Mouse (Mus musculus): ENCODE measurements around the gene Tmem174. TPM values are rescaled to one million over a fixed set of nuclear protein-coding genes. Genes with fewer than 3 reads are reported as not detected.

Gene Tmem174
- polyA plus RNA-seq, 1 experiment from 2014 or later, result not detected

DNA sequence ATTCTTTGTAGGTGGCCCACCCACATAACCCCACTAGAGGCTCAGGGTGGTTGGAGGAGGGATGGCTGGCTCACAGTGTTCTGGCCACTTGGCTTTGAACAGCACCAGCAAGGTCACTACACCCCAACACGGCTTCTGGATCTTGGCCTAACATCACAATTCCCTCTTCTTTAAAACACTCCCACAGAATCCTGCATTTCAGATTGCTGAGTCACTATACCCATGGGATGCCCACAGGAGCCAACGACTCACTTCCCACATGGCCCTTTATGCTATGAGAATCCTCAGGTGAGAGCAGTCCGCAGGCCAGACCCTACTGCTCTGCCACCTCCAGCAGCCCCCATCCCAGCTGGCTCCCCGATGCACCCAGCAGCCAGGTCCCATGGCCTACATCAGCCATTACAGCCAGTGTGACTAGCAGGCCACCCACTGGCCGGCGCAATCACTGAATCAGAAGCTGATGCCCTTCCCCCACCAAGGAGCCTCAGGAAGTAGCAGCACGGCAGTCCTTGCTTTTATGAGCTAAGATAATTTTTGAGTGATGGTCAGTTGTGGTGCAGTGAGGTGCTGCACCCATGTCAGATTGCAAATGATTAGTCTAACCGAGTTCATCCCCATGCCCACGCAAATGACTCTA, 4.8 kb downstream of the Tmem174 start:
- H3K4me2 ChIP-seq, result no peak overlapping the region
- H3K27ac ChIP-seq (replicated peaks), result no peak overlapping the region
- no peak overlapping the region for H3K9ac ChIP-seq
- ATAC-seq (ENCODE audit: insufficient read depth), result no peak
- no peaks in the 10 kb centered on the region for H3K36me3 ChIP-seq (replicated peaks)
- 58% methylated on average over 9 of the region's 9 CpGs for WGBS (ENCODE audit: insufficient replicate concordance)
- H3K4me1 ChIP-seq (replicated peaks), result no peaks in the 10 kb centered on the region
- peaks cover 7% of the 10 kb centered on the region for H3K27me3 ChIP-seq
- H3K4me3 ChIP-seq (replicated peaks), result no peak overlapping the region
- H3K9me3 ChIP-seq (replicated peaks), result no peaks in the 10 kb centered on the region

DNA sequence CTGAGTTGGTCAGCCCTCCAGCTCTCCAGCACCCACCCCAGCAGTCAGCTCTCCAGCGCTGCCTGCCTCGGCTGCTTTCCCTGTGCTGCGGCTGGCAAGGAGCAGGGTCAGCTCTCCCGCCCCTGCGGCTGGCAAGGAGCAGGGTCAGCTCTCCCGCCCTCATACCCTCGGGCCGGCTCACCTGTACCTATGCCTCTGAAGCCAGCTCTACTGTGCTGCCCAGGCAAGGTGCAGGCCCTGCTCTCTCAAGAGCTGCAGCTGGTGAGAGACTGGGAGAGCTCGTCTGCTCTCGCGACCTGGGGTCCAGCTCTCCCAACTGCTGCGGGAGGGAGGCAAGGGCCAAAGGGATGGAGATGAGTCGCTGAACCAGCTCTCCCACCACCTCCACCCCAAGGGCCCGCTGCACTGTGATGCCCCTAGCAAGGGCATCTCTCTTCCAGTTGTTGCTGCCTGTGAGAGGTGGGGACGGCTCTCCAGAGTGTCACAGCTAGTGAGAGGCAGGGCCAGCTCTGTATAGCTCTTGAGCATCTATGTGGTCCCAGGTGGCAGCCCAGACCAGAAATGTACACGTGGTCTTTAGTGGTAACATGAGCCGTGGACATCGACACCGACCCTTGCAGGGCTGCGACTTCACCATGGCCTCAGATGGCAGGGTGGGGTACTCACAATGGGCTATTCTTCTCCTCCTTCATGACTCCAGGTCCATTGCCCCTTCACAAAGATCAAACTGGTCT, 5.9 kb downstream of the Tmem174 start:
- no peak overlapping the region for H3K27ac ChIP-seq (replicated peaks)
- 61% methylated on average over 20 of the region's 20 CpGs for WGBS (ENCODE audit: insufficient replicate concordance)
- no peaks in the 10 kb centered on the region for H3K36me3 ChIP-seq (replicated peaks)
- no peak for ATAC-seq (ENCODE audit: insufficient read depth)
- H3K4me3 ChIP-seq (replicated peaks), result no peak overlapping the region
- 0 out of 2 replicates have a peak, but pooled peaks cover 2% of the 10 kb centered on the region for H3K27me3 ChIP-seq
- no peak overlapping the region for H3K4me2 ChIP-seq
- no peaks in the 10 kb centered on the region for H3K9me3 ChIP-seq (replicated peaks)
- no peaks in the 10 kb centered on the region for H3K4me1 ChIP-seq (replicated peaks)
- H3K9ac ChIP-seq, result no peak overlapping the region

DNA sequence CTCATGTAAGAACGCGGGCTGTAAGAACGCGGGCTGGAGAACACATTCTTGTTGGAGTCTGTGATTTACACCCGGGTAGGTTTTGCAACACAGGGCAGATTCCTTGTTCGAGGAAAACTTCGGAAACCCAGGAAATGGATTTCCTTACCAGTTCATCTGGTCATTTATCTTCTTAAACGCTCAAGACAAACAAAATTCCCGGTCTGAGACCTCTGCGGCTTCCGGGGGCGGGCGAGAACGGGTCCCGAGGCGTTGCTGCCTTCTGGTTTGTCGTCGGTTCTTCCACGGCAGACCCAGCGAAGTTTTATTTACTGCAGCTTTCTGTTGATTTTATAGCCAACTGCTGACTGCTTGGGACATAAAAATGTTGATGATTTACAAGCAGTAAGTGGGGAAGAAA, 10.5 kb downstream of the Tmem174 start:
- no peak overlapping the region for H3K4me3 ChIP-seq (replicated peaks)
- no peak overlapping the region for H3K4me2 ChIP-seq
- H3K4me1 ChIP-seq (replicated peaks), result no peaks in the 10 kb centered on the region
- 62% methylated on average over 20 of the region's 20 CpGs for WGBS (ENCODE audit: insufficient replicate concordance)
- ATAC-seq (ENCODE audit: insufficient read depth), result no peak
- no peak overlapping the region for H3K27ac ChIP-seq (replicated peaks)
- H3K27me3 ChIP-seq, result no peaks in the 10 kb centered on the region
- H3K9me3 ChIP-seq (replicated peaks), result no peaks in the 10 kb centered on the region
- no peak overlapping the region for H3K9ac ChIP-seq
- H3K36me3 ChIP-seq (replicated peaks), result no peaks in the 10 kb centered on the region

DNA sequence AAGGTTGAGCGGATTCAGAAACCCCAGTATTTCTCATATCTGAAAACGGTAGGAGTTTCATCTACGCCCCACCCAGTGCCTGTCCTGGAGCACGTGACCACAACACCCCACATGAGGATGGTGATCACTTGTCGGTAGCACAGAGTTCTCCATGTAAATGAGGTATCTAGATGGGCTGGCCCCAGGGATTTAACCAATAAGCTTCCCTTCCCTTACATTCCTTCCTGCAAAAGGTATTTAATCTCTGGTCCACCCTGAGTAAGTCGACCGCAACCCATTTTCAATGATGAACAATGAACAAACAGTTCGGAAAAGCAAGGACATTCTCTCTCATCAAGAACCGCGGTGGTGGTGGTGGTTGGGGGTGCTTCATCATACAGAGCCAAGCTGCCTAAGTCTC, 12.7 kb downstream of the Tmem174 start:
- Histone ChIP-seq H3K4me3 (replicated peaks) (no peak overlapping the region), H3K27ac (replicated peaks) (no peak overlapping the region), H3K27me3 (no peaks in the 10 kb centered on the region), H3K9ac (no peak overlapping the region), H3K36me3 (replicated peaks) (no peaks in the 10 kb centered on the region), H3K4me1 (replicated peaks) (no peaks in the 10 kb centered on the region), H3K9me3 (replicated peaks) (no peaks in the 10 kb centered on the region), H3K4me2 (no peak overlapping the region)
- no peak for ATAC-seq (ENCODE audit: insufficient read depth)
- 70% methylated on average over 10 of the region's 10 CpGs for WGBS (ENCODE audit: insufficient replicate concordance)

DNA sequence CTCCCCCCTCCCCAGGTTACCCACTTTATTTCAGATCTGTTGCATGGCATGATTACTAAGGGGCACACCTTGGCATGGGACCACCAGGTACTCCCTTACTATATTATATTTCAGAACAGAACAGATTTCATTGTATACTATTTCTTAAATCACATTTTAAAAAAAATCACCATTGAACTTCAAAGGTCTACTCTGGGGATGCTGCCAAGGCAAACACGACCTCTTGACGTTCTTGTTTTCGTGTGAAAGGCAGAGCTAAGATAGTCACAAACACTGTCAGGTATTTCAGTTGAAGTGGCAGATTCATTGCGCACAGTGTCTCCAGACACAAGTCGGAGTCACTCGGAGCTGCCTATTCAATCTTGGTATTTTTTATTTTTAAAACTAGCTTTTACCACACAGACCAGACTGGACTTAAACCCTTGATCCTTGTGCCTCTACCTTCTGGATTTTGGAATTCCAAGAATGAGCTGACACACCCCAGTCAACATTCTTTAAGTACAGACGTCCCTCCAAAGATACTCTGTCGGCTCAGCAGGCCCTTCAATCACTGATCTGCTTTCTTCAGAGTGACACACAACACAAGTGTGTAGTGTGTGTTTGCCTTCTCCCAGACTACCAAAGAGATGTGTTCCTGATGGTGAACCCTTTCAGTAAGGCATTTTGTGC, 14.2 kb downstream of the Tmem174 start:
- ATAC-seq (ENCODE audit: insufficient read depth), result no peak
- WGBS (ENCODE audit: insufficient replicate concordance), result 55% methylated on average over 8 of the region's 8 CpGs
- Histone ChIP-seq H3K9me3 (replicated peaks) (no peaks in the 10 kb centered on the region), H3K4me3 (replicated peaks) (no peak overlapping the region), H3K36me3 (replicated peaks) (no peaks in the 10 kb centered on the region), H3K27me3 (no peaks in the 10 kb centered on the region), H3K9ac (no peak overlapping the region), H3K4me1 (replicated peaks) (no peaks in the 10 kb centered on the region), H3K4me2 (no peak overlapping the region), H3K27ac (replicated peaks) (no peak overlapping the region)

DNA sequence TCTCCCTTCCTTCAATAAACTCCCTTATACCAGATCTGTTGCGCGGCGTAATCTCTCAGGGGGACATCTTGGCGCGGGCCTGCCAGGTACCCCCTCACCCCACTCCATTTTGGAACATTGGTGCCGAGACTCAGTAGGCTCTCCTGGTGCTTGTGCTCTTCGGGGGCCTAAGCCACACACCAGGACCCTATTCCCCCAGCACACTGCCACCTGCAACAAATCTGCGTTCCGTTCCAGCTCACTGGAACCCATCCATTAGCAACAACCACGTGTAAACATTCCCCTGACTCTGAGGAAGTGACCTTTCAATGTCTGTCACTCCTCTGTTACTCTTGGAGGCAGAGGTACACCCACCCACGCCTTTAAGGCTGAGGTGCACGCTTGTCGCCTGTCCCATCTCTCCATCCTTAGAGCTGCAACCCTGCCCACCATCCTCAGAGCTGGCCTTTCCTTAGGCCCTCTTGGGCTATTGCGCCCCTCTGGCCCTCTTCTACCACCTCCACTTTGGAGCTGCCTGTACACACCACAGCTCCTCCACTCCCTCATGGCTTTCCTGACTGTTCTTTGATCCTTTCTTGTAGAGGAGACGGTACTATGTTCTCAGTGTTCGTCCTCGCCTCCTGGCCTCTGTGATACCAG, 19.7 kb downstream of the Tmem174 start:
- no peak overlapping the region for H3K27ac ChIP-seq (replicated peaks)
- H3K9ac ChIP-seq, result no peak overlapping the region
- H3K4me3 ChIP-seq (replicated peaks), result no peak overlapping the region
- WGBS (ENCODE audit: insufficient replicate concordance), result 62% methylated on average over 17 of the region's 17 CpGs
- no peaks in the 10 kb centered on the region for H3K9me3 ChIP-seq (replicated peaks)
- no peak for ATAC-seq (ENCODE audit: insufficient read depth)
- no peaks in the 10 kb centered on the region for H3K4me1 ChIP-seq (replicated peaks)
- no peaks in the 10 kb centered on the region for H3K27me3 ChIP-seq
- H3K4me2 ChIP-seq, result no peak overlapping the region
- no peaks in the 10 kb centered on the region for H3K36me3 ChIP-seq (replicated peaks)

DNA sequence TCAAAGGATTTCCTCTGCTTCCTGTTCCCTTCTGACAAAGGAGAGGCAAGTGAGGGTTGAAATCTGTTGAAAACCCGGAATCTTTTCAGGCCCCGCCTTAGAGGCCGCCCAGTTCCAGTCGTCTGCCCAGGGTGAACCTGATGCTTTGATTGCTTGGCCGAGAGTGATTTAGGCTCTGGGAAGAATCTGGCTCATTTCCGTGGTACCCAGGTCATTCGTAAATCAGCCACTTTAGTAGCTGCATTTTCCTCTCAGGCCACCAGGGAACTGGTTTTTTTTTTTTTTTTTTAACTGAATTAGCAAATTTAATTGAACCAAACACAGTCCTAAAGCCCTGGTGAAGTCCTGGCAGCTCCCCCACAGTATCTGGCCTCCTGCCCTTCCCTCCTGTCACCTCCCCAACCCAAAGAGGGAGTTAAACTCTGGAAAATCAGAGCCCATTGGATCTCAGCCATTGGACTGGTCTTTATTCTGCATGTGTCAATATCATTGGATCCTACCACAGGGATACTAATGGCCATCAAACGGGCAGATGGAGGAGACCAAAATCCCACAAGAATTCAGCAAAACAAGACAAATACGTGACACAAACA, 29.2 kb downstream of the Tmem174 start:
- Histone ChIP-seq H3K9me3 (replicated peaks) (no peaks in the 10 kb centered on the region), H3K4me3 (replicated peaks) (no peak overlapping the region), H3K27me3 (no peaks in the 10 kb centered on the region), H3K4me1 (replicated peaks) (no peaks in the 10 kb centered on the region), H3K27ac (replicated peaks) (no peak overlapping the region), H3K36me3 (replicated peaks) (no peaks in the 10 kb centered on the region), H3K9ac (no peak overlapping the region), H3K4me2 (no peak overlapping the region)
- 39% methylated on average over 9 of the region's 9 CpGs for WGBS (ENCODE audit: insufficient replicate concordance)
- ATAC-seq (ENCODE audit: insufficient read depth), result no peak

DNA sequence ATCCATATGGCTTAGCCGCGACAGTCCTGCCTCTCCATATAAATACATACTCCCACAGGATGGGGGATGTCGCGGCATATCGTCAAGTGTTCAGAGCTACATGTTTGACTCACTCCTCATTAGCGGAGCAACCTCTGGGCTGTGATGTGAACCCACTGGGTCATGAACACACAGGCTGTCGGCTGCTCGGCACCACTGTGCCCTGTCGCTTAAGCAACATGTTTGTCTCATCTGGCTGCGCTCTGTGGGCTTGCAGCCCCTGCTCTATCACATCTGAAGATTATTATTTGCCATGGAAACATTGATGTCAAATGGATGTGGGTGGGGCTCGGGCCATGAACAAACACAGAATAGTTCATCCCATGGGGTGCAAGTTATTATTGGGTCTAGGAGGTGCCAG, 33.4 kb downstream of the Tmem174 start:
- Histone ChIP-seq H3K36me3 (replicated peaks) (no peaks in the 10 kb centered on the region), H3K4me1 (replicated peaks) (no peaks in the 10 kb centered on the region), H3K4me3 (replicated peaks) (no peak overlapping the region), H3K4me2 (no peak overlapping the region), H3K27me3 (no peaks in the 10 kb centered on the region), H3K9me3 (replicated peaks) (no peaks in the 10 kb centered on the region), H3K27ac (replicated peaks) (no peak overlapping the region), H3K9ac (no peak overlapping the region)
- ATAC-seq (ENCODE audit: insufficient read depth), result no peak
- 76% methylated on average over 11 of the region's 11 CpGs for WGBS (ENCODE audit: insufficient replicate concordance)

DNA sequence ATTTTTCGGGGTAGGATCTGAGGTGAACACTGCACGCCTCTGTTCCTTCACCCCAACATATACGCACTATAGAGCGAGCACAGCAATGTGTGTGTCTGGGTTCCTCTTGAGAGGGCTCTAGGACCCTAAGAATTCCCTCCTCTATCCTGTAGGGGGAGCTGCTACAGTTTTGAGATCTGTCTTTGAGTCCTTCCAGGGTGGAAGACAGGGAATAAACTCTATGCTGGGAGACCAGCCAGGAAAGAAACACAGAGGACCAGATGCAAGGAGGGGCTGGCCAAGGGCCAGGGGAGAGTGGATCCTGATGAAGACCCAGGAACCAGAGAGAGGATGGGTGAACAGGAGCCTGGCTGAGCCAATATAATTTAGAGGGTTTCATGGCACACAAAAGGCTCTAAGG, 40.5 kb downstream of the Tmem174 start:
- no peak for ATAC-seq (ENCODE audit: insufficient read depth)
- Histone ChIP-seq H3K36me3 (replicated peaks) (no peaks in the 10 kb centered on the region), H3K27ac (replicated peaks) (no peak overlapping the region), H3K27me3 (no peaks in the 10 kb centered on the region), H3K9me3 (replicated peaks) (no peaks in the 10 kb centered on the region), H3K4me1 (replicated peaks) (peaks cover 3% of the 10 kb centered on the region), H3K9ac (no peak overlapping the region; the same call in 1 of the 2 replicates), H3K4me2 (no peak overlapping the region), H3K4me3 (replicated peaks) (no peak overlapping the region)
- WGBS (ENCODE audit: insufficient replicate concordance), result 62% methylated on average over 4 of the region's 4 CpGs

DNA sequence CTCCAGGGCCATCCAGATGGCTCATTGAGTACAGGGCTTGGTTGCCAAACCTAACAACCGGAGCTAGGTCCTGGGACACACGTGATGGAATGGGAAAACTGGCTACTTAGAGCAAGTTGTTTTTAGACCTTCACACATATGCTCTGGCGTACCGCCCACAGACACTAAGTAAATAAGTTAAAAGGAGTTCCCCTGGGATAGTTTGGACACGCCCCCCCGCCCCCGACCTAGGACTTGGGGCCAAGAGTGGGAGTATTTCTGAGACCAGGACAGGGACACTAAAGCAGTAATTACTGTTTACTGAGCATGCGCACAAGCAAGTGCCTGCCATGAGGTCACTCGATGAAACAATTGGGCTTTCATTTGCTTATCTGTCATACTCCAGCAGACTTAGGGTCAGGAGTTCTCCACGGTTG, 42.5 kb downstream of the Tmem174 start:
- H3K9me3 ChIP-seq (replicated peaks), result no peaks in the 10 kb centered on the region
- peaks cover 3% of the 10 kb centered on the region for H3K4me1 ChIP-seq (replicated peaks)
- peaks cover 2% of the 10 kb centered on the region for H3K27me3 ChIP-seq
- H3K4me2 ChIP-seq, result no peak overlapping the region
- 64% methylated on average over 10 of the region's 10 CpGs for WGBS (ENCODE audit: insufficient replicate concordance)
- no peaks in the 10 kb centered on the region for H3K36me3 ChIP-seq (replicated peaks)
- H3K4me3 ChIP-seq (replicated peaks), result no peak overlapping the region
- no peak overlapping the region for H3K9ac ChIP-seq
- ATAC-seq (ENCODE audit: insufficient read depth), result peak; percentile 53
- no peak overlapping the region for H3K27ac ChIP-seq (replicated peaks)

Data from liver, embryonic 15.5 days (tissue).